Mouse (Mus musculus) testis, postnatal 14 days (tissue): ENCODE measurements around the gene Tom1l2.

ENCODE experiments used
- DNase-seq: peaks from one replicate; pipeline ENCODE4 v3.0.0; 2021; ENCODE audit warnings: low spot score

The Tom1l2 gene

DNA sequence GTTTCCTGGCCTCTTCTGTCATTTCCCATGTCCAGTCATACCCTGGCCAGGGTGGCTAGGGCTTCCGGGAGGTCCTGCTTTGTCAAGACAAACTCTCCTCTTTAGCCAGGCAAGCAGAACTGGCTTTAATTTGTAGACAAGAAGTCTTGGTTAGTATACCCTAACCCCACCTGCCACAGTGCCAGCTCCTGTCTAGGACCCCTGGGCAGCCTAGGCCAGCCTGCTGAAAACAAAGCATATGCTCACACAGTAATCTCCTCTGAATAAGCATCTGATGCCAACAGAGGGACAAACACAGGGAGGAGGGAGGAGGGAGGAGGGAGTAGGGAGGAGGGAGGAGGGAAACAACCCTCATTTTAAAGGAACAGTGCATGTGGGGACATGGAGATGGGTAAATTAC is 88.1 kb downstream of the Tom1l2 start:
- no peak for DNase-seq

DNA sequence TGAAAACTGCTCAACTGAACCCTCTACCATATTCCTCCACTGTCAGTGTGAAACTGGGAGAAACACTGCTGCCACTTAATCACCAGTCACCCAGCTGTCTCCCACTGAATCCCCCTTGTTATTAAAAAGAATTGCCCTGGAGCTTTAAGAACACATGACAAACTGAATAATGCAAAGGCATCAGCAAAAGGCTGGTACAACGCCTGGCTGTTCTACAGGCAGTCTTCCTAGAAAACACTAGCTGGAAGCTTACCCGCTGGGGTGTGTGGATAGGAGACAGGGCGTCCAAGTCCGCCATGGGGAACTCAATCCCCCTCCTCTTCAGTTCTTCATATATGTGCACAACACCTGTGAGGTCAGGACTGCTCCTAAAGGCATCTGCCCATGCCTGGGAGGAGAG is 90.3 kb downstream of the Tom1l2 start:
- no peak for DNase-seq

DNA sequence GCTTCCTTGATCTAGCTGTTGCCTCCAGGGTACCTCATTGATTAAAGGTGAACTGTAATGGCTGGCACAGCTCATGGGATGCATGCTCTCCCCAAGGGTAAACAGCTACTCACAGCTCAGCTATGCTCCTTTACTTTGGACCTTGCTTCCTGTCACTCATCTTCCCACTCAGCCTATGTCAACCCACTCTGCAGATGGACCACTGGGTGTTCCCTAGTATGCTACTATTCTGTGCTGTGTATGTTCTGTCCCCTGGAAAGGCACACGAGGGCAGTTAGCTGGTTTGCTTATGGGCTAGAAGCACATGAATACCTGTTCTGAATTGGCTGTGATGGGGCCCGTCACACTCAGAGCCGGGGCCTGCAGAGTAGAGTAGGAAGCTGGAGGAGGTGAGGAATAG is 92.0 kb downstream of the Tom1l2 start:
- no peak for DNase-seq

DNA sequence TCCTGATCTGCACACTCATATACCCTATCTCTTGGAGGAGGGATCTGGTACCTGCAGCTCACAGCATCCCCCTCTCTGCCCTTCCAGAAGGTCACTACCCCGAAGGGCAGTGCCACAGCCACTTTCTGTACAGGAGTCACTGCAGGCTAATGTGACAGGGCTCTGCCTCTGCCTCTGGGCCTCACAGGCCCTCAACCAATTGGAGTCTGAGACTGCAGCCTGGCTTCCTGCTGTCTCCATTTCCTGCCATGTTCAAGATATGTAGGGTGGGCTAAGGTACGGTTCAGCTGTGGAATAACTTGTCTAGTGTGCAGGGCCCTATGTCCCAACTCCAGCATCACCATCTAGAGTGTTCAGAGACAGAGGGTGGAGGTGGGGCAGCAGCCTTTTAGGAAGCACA is 95.0 kb downstream of the Tom1l2 start:
- DNase-seq: no peak

DNA sequence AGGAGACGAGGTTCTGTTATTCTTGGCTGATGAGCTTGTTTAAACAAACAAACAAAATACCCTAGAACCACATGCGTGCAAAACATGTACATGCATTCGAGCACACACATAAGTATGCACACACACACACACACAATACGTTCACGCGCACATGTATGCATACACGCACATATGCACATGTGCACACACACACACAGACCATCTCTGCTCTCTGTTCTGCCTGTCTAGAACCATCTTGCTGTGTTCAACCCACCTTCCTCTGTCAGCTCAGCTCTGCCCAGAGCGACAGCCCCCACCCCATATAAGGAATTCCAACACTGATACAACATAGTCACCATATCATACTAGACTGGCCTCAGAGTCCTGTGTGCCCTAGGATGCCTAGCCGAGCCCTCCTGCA is 96.0 kb downstream of the Tom1l2 start:
- no peak for DNase-seq

DNA sequence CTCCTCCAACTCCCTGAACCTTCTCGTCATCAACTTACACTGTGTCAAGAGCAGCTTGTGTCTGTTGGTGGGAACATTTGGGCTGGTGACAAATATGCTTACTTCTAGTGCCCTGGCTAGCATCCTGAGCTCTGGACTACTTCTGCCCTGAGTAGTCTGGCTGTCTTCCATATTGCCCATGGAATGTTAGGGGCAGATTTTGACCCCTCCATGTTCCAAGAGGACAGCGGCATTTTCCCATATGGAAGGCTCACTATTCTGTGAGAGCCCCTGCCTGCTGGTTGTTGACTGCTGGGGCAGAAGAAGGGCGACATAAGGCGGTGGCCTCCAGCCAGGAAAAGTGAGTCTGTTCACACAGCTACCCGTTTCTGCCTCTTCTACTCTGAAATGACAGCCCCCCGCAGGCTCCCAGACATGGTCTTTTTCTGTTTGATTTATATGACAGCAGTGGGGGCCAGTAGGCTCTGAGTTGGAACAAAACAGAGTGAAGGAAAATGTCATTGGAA is 96.5 kb downstream of the Tom1l2 start:
- DNase-seq: no peak

DNA sequence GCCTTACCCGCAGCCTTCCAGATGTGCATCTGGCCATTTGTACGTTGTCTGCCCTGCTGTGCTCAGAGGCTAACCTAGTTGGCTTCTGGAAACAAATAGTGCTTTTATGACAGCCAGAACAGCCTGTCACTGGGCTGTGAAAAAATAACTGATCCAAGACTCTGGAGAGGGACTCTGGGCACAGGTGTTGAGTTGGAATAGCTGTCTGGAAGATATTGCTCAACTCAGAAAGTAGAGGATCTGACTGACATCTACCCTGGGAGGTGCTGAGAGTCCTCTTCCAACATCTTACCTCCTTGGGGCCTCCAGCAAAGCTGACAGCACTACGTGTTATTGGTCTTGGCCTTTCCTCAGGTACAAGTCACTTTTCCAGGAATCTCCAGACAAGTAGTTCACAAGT is 97.1 kb downstream of the Tom1l2 start:
- DNase-seq: no peak

DNA sequence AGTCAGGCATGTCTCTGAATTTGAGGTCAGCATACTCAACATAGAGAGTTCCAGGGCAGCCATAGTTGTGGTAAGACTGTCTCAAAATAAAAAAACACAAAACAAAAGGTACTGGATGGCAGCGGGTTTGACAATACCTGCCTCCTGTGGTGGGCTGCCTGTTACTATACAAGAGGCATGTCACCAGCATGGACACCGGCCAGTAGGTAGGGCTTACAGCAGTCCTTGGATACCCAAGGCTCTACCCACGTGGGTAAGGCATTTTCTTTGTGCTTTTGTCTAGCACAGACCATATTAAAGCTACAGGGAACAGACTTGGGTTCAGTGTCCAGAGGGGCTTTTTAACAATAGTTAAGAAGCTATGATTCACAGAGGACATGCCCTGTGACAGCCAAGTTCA is 97.5 kb downstream of the Tom1l2 start:
- no peak for DNase-seq

DNA sequence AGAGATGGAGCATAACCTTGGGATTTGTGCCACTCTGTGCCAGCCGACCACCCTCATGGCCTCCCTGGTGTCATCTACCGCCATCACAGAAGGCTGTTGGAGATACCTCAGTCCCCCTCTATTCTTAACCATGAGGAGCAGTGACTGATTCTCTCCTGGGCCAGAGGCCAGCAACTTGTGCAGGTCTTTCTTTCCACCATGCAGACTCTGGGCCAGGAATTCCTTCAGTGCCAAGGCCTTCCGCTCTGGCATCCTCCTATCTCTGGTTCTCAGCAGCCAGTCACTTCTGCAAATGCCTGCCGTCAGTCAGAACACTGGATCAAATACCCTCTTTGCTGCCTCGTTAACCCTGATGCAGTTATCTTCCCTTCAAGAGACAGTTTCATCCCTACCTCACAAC is 98.4 kb downstream of the Tom1l2 start:
- no peak for DNase-seq

DNA sequence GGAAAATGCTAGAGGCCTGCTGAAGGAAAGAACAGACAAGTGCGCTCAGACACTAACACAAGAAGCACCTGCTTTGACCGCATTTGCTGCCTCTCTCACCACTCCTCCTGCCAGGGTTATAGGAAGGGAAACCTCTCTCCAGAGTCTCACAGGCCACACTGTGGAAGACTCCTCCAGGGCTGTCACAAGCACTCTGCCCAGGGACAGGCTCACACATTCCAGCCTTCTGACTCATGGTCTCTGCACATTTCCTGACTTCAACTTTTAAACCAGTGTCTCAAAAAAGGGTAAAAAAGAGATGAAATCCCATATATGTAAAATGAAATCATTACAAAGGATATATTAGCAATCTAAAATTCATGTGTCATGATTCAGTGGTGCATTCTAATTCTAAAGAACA is 99.2 kb downstream of the Tom1l2 start:
- DNase-seq: no peak

DNA sequence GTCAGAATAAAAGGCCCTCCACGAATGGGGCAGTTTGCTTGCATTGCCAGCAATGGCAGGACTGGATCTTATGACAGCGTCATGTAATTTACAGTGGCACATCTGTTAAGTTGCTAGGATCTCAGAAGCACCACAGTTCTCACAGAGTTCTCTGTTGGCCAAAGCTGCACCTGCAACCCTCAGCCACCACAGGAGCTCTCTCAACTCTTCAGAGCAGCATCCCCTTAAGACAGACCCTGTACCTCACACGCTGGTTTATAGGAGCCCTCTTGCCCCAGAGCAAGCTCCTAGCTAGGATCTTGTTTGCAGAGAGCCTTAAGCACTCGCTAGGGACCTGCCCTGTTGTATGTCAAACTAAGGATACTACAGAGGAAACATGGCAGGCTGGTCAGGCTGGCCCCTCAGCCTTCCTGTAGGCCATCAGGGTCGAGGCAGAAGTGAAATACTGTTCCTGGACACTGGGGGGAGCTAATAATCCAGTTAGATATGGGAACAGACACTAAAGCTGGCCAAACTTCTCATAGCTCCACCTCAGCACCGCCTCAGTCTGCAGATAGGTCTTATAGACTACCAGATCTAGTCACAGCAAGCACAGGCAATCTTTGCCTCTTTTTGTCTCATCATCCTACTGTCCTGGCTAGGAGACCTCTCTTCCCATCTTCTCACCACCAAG is 101.6 kb downstream of the Tom1l2 start:
- DNase-seq: no peak

DNA sequence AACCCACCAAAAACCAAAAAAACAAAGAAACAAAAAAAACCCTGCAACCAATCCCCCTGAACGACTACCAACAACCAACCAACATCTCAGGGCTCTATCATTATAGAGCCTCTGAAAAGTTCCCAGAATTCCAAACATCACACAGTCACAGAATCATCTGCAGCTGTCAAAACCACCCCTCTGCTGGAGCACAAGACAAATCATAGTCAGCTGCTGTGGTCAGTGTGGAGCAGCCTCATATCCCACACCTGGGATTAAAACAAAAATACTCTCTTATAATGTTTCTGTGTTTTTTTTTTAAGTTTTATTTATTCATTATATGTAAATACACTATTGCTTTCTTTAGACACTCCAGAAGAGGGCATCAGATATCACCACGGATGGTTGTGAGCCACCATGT is 102.8 kb downstream of the Tom1l2 start:
- DNase-seq: no peak

DNA sequence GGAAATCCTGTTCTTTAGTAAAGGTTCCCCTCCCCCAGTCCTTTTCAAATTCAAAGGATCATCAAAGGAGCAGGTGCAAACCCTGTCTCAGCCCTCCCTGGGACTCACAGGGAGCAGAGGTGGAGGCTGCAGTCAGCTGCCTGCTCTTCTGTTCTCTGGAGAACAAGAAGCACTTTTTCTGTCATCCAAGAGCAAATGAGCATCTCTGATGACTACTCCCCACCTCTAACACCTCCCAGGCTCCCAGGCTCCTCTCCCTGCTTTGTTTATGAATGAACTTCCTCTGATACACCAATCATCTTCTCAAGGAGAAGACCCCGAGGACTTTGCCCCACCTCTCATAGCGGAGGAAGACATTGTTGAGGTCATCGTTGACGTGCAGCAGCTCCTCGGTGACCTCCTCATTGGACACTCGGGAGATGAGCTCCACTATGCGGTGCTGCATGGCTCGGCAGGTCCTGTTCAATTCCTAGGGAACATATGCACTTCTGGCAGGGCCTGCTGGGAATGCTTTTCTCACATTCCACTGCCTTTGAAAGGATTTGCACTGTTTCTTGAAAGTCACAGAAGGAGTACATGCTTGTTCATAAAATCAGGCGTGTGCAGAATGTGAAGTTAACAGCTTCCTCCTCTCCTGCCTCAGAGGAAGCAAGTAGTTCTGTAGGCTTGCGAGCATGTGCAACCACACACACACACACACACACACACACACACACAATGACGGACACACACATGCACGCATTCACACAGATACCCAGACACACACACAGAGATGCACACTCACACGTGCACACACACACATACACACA is 103.9 kb downstream of the Tom1l2 start:
- DNase-seq: no peak

DNA sequence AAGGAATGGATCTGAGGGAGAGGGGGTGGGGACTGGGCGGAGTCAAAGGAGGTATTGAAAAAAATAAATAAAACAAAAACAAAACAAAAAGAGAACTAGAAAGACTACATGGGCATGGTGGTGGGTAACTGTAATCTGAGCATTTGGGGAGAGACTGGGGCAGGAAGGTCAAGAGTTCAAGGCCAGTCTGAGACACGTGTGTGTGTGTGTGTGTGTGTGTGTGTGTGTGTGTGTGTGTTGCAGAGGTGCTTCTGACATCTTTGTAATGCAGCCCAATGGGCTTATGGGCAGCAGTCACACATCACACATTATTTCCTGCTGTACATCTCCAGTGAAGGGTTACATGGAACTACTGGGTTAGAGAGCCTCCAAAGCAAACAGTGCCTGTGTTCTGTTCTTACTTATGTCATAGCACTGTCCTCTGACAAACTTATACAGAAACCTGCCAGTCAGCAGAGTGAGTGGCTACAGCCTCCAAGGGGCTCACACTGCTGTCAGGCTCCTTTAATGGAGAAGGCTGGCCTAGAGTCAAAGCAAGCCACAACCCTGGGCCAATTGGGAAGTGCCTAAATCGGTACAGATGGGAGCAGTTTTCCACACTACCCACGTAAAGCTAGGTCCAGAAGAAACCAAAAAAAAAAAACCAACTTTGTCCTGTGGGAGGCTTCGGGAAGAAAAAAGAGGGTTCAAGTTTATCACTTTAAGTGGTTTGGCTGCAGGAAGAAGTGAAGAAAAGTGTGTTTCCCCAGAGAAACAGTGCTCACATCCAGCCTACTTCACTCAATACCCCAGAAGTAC is 104.8 kb downstream of the Tom1l2 start:
- no peak for DNase-seq

DNA sequence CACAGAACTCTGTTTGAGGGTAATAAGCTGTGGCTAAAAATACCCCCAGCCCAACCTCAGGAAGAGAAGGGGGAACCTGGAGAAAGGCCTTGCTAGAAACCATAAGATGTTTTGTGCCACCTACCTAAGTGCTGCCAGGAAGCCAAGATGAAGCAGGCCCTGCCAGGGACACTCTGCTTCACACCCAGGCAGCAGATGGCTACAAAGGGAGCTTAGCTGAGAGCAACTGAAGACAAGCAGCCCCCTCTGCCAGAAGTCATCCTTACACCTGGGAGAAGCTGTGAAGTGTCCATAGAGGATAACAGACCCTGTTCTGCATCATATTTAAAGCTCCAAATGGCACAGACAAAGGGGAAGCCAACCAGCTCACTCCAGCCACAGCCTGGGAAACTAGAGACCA is 106.6 kb downstream of the Tom1l2 start:
- no peak for DNase-seq

DNA sequence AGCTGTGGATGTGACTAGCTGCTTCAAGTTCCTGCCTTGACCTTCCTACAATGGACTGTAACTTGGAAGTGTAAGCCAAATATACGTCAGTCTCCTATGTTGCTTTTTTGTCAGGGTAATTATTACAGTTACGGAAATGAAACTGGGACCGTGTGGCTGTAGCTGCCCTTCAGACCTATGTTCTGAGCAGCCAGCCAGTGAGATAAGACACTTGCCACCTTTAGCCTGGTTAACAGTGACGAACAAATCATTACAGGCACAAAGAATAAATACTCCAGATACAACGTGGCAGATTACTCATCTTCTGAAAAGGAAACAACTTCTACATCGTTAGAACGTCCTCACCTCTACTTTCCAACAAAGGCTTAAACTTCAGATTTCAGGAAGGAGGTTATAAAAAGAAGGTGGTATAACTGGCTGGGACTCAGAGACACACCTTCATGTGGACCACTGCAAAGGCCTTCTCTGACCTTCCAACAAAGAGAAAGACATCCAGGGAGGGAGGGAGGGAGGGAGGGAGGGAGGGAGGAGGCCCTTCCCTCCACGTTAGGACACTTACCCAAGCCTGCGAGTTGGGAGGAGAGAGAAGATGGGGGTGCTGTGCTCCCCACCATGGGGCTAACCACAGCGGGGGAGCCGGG is 108.1 kb downstream of the Tom1l2 start:
- no peak for DNase-seq

DNA sequence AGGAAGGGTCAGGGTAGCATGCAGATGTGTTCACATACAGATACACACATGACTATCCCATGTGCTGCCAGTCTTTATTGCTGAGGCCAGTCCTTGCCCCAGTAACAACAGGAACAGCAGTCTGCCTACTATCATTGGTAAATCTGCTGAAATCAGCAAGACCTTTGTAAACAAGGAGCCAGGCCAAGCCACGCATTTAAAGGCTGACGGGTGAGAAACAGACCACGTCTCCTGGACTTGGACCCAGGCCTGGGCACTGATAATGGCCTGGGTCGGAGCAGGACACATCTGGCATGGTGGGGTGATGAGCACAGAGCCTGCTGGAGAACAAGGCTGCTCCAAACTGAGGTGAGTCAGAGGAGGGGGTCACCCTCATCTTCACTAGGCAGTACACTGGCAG is 112.2 kb downstream of the Tom1l2 start:
- no peak for DNase-seq

DNA sequence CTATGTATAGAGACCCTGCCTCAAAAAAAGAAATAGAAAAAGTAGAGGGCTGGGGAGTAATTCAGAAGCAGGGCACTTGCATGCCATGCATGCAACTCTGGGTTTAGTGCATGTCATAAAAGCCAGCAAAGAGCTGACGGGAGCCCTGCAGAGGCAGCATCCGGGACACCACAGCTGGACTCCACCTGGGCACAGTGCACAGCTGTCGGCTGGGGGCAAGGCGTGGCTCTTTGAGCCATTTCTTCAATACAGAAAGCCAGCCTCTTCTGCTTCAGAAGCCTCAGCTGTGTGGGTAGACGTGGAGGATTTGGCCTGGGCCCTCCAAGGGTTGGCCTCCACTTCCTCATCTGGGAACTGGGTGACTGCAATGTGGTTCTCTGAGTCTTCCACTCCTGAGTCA is 117.4 kb downstream of the Tom1l2 start:
- no peak for DNase-seq

DNA sequence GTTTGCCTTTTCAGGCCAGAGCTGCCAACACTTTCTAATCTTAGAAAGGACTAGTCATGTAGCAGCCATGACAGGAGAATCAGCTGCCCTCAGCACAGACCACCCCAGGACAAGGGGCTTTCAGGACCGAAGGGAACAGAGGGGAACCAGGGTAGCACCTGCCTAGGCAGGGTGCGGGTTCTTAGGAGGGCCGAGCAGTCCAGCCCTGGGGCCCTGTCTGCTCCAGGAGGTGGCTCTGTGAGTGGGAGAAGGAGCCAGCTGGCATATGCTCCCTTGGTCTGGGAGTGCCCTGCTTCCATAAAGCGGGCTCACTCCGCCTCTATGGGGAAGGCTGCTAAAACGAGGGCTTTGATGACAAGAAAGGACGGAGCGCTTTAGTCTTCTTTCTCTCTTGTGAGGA is 119.5 kb downstream of the Tom1l2 start:
- no peak for DNase-seq

DNA sequence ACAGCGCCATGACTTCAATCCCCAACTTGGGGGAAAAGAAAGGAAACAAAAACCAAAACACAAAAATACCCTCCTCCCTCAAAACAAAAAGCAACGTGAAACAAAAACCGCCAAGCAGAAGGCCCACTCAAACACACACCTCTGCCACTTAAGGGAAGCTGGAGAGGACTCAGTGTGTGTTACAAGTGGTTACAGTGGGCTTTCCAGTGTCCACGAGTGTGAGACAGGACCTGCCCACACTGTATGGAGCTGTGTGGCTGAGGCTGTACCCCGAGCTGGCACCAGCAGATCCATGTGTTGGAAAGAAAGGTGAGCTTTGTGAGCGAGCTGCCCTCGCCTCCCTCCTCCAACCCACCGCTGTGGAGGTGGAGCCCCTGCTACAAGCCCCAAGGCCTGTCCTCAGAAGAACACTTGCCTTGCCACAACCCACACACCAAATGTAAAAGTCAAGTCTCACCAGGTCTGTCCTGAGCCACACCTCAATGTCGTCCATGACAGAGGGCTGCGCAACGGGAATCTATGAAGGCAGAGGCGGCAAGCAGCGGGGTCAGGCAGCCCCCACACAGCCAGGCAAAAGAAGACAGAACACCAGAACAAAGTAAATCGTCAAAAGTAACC is 120.2 kb downstream of the Tom1l2 start:
- DNase-seq: no peak

DNA sequence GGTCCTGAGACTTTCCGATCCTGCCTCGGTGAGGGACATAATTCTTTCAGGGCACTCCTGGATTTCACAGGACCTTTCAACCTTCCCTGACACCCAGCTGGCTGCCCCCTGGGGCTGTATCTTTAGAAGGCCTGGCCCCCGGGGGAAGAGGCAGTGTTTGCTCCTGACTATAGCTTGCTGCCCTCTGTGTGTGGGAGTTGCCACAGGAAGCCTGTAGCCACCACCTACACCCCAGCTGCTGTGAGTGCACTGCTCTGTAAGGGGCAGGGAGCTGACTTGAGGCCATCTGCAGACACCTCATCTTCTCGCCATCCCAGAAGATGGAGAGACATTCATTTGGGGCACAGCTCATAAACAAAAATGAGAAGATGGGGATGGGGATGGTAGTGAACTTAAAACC is 120.8 kb downstream of the Tom1l2 start:
- no peak for DNase-seq

DNA sequence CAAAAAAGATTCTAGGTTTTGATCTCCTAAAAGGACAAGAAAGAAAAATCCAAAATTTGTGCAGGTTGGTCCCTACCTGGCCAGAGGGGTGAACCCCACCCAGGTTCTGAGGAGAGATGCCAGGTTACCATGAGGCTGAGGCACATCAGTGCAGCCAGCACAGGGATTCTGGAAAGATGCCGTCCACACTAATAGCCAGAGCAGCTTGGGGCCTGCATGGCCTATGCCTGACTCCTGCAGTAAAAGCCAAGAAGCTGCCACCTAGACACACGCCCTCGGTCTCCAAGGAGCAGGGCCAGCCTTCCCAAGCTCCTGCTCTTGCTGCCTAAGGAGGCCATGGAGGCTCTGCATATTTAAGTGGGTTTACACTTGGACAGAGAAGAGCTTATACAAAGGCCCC is 121.4 kb downstream of the Tom1l2 start:
- no peak for DNase-seq
